Comparison of ENCODE assay signal across 8 mouse cellular contexts in the genomic region with DNA sequence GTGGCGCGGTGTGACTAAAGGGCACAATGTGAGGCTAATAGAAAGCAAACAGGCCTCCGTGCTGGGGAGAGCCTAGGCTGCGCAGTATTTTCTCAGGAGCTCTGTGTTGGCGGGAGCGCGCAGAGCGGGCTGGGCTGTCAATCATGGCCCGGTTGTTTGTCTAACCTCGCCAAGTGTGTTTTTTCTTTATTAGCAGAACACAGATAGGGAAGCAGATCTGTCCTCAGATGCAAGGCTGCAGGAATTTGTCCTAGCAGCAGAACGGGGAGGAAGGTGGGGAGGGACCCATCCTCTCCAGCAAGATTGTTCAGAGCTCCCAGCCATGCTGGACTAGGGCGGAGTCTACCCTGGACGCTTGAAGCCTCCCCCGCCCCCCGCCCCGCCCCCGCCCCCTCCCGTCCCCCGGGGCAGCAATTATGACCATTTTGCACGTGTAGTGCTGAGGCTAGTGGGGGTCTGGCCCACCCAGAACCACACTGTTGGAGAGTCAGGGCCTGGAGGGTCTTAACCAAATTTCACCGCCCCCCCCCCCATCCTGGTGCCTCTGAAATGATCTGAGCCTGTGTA. TPM values are rescaled to one million over a fixed set of nuclear protein-coding genes. Genes with fewer than 3 reads are reported as not detected.
A peak's percentile ranks its signal among the peaks of the same experiment; 100 is the strongest.
DNase-seq lines count a peak whose midpoint lies in the region; ATAC-seq lines count a peak whose summit lies in the region.
"Had no signal": no experiment of that assay in that cellular context is flagged by ENCODE, and none has a peak within 500 bp of the region (broad histone marks: within the 10 kb centered on the region; RNA-seq: fewer than 3 reads in every experiment).

No protein-coding gene starts in this region.

- peaks cover 3% of the 10 kb centered on the region; the same call in 1 of the 2 replicates for H3K4me1 ChIP-seq in megakaryocyte, embryonic 14.5 days
- peaks cover 10% of the 10 kb centered on the region for H3K4me1 ChIP-seq in forebrain, embryonic 16.5 days (replicated peaks; ENCODE audit: control insufficient read depth, insufficient read depth, low read length)
- no peaks in the 10 kb centered on the region for H3K4me1 ChIP-seq in liver, embryonic 16.5 days (ENCODE audit: control insufficient read depth, low read depth, low read length)

- 1% methylated on average over 18 of the region's 21 CpGs for WGBS in forebrain, embryonic 16.5 days
- 4% methylated on average over 21 of the region's 21 CpGs for WGBS in liver, embryonic 16.5 days (ENCODE audit: insufficient replicate concordance)

- peak overlapping the region; percentile 58 for H3K4me2 ChIP-seq in forebrain, embryonic 16.5 days (ENCODE audit: low read length)
- H3K4me2 ChIP-seq in liver, embryonic 16.5 days (ENCODE audit: low read depth, low read length): peak overlapping the region; percentile 23; the same call in 1 of the 2 replicates

- peak overlapping the region; percentile 33 for H3K4me3 ChIP-seq in megakaryocyte, embryonic 14.5 days (replicated peaks)
- H3K4me3 ChIP-seq in forebrain, embryonic 16.5 days (replicated peaks; ENCODE audit: low read length): peak overlapping the region; percentile 43
- peak overlapping the region; percentile 25; the same call in 1 of the 2 replicates for H3K4me3 ChIP-seq in liver, embryonic 16.5 days (ENCODE audit: low read depth, low read length)

- ATAC-seq in megakaryocyte, adult 5-6 weeks (ENCODE audit: poor library complexity, severe bottlenecking): no peak
- ATAC-seq in forebrain, embryonic 16.5 days: peak; percentile 88
- ATAC-seq in liver, embryonic 16.5 days (ENCODE audit: low read depth): no peak
- no peak for ATAC-seq in activated CD4-positive, CD25-positive, alpha-beta regulatory T cell, adult 4 months
- no peak for ATAC-seq in frontal cortex, adult (ENCODE audit: low TSS enrichment)

- peaks cover 45% of the 10 kb centered on the region for H3K27me3 ChIP-seq in megakaryocyte, embryonic 14.5 days (replicated peaks)
- H3K27me3 ChIP-seq in forebrain, embryonic 16.5 days (replicated peaks; ENCODE audit: control insufficient read depth, insufficient read depth, low read length): no peaks in the 10 kb centered on the region
- no peaks in the 10 kb centered on the region for H3K27me3 ChIP-seq in liver, embryonic 16.5 days (ENCODE audit: control insufficient read depth, insufficient read depth, low read depth, low read length)

- no peaks in the 10 kb centered on the region for H3K36me3 ChIP-seq in megakaryocyte, embryonic 14.5 days (replicated peaks; ENCODE audit: low read length)
- H3K36me3 ChIP-seq in forebrain, embryonic 16.5 days (ENCODE audit: control insufficient read depth, insufficient read depth): no peaks in the 10 kb centered on the region
- no peaks in the 10 kb centered on the region for H3K36me3 ChIP-seq in liver, embryonic 16.5 days (ENCODE audit: control insufficient read depth, insufficient read depth)

- H3K9ac ChIP-seq in forebrain, embryonic 16.5 days (replicated peaks; ENCODE audit: low read depth, low read length): peak overlapping the region; percentile 45
- H3K9ac ChIP-seq in liver, embryonic 16.5 days (ENCODE audit: low read depth, low read length): no peak overlapping the region

- DNase-seq in cerebellum, adult 8-10 months: no peak

- no peak overlapping the region for H3K27ac ChIP-seq in forebrain, embryonic 16.5 days (ENCODE audit: low read length)
- no peak overlapping the region for H3K27ac ChIP-seq in liver, embryonic 16.5 days (ENCODE audit: low read length)

- no peaks in the 10 kb centered on the region for H3K9me3 ChIP-seq in megakaryocyte, embryonic 14.5 days
- no peaks in the 10 kb centered on the region for H3K9me3 ChIP-seq in forebrain, embryonic 16.5 days (ENCODE audit: control insufficient read depth, low read length)
- H3K9me3 ChIP-seq in liver, embryonic 16.5 days (replicated peaks; ENCODE audit: control insufficient read depth, low read length): no peaks in the 10 kb centered on the region

RNA-seq across cellular contexts. Expression of a gene that starts 43.7 kb away (rescaled TPM):
- not detected in 2 replicates for polyA plus RNA-seq in megakaryocyte, embryonic 14.5 days (2012; ENCODE audit: insufficient read depth, low replicate concordance)
- total RNA-seq in megakaryocyte, adult 5-6 weeks (2015): not detected in 2 replicates
- total RNA-seq in megakaryocyte, adult 5-6 weeks (2017): not detected in 2 replicates
- not detected in 2 replicates for polyA plus RNA-seq in forebrain, embryonic 16.5 days (2015; fragmentation: Nextera tagmentation; extraction: Ambion mirVana)
- polyA plus RNA-seq in liver, embryonic 16.5 days (2015; fragmentation: Nextera tagmentation; extraction: Ambion mirVana): 0.19 TPM in 2 replicates
- polyA plus RNA-seq in activated CD4-positive, CD25-positive, alpha-beta regulatory T cell, adult 4 months (2017; shearing (Covaris generic)): not detected
- total RNA-seq: hematopoietic stem cell, adult 5-6 weeks had no signal
